Mouse (Mus musculus): ENCODE results near the gene Chn1. TPM values are rescaled to one million over a fixed set of nuclear protein-coding genes. Genes with fewer than 3 reads are reported as not detected.

Chn1 gene
- total RNA-seq, 4 experiments from 2014 or later: 1,425 to 1,608 (median 1,542) TPM

GRCm38 (mm10) chr2:73560899-73561664 lies 214.1 kb downstream of the Chn1 start:
- DNase-seq (ENCODE audit: low spot score in 2 of 2): no peak

Other genes with a start within 250 kb of the Chn1 start
- 10 to 100 TPM in 2 of 4 experiments, 1 to 10 TPM in 2; 8.4 to 18.7 (median 13.2) TPM for gene Wipf1, start 245.6 kb downstream of the Chn1 start, total RNA-seq (2022)
- gene Chrna1, start 195.0 kb downstream of the Chn1 start, total RNA-seq (2022): under 1 TPM; 0.24 to 0.60 (median 0.43) TPM
- gene Atf2, start 117.3 kb upstream of the Chn1 start, total RNA-seq (2022): 100 to 1,000 TPM; 127 to 177 (median 149) TPM
- 100 to 1,000 TPM; 483 to 509 (median 502) TPM for gene Atp5g3, start 136.0 kb upstream of the Chn1 start, total RNA-seq (2022)

All from layer of hippocampus, adult 8-10 months (tissue).